Mouse (Mus musculus): ENCODE data around the gene Stx8. TPM values are rescaled to one million over a fixed set of nuclear protein-coding genes. Genes with fewer than 3 reads are reported as not detected.
A peak's percentile ranks its signal among the peaks of the same experiment; 100 is the strongest.

The Stx8 gene
- polyA plus RNA-seq, 1 experiment = 32.5 TPM

- Histone ChIP-seq H3K79me2 (ENCODE audit: control insufficient read depth, insufficient read depth) (no peaks in the 10 kb centered on the region), H3K27me3 (ENCODE audit: control insufficient read depth, insufficient read depth, insufficient read length) (no peaks in the 10 kb centered on the region), H3K4me2 (ENCODE audit: low read depth) (peak overlapping the region; percentile 8), H3K36me3 (ENCODE audit: control insufficient read depth, insufficient read depth) (no peaks in the 10 kb centered on the region), H3ac (ENCODE audit: control insufficient read depth, insufficient read length) (no peak overlapping the region), H3K4me3 (no peak overlapping the region)
- TF ChIP-seq CEBPB (IDR thresholded peaks at IDR 0.05; ENCODE audit: insufficient read depth, poor library complexity, severe bottlenecking) (no peak), POLR2A (IDR thresholded peaks at IDR 0.05; ENCODE audit: insufficient read length, low read depth) (no peak), E2F4 (IDR thresholded peaks at IDR 0.05; ENCODE audit: insufficient read depth) (no peak)
Observed at GRCm38 (mm10) chr11:67925000-67925399, 41.0 kb upstream of the Stx8 start.

GRCm38 (mm10) chr11:67926348-67927055 is 39.5 kb upstream of the Stx8 start:
- peak overlapping the region; percentile 3 for H3K4me2 ChIP-seq (ENCODE audit: low read depth)
- H3ac ChIP-seq (ENCODE audit: control insufficient read depth, insufficient read length) = no peak overlapping the region
- H3K27me3 ChIP-seq (ENCODE audit: control insufficient read depth, insufficient read depth, insufficient read length) = no peaks in the 10 kb centered on the region
- no peak overlapping the region for H3K4me3 ChIP-seq
- no peaks in the 10 kb centered on the region for H3K79me2 ChIP-seq (ENCODE audit: control insufficient read depth, insufficient read depth)
- TF ChIP-seq MYOD1 (IDR thresholded peaks at IDR 0.05; ENCODE audit: control insufficient read depth in 1 of 3, insufficient read length in 2 of 3, low read depth in 2 of 3) (peak in 1 of 3 experiments; percentile 13), CEBPB (IDR thresholded peaks at IDR 0.05; ENCODE audit: insufficient read depth, poor library complexity, severe bottlenecking) (no peak)
- no peaks in the 10 kb centered on the region for H3K36me3 ChIP-seq (ENCODE audit: control insufficient read depth, insufficient read depth)

GRCm38 (mm10) chr11:67932156-67932555 is 33.8 kb upstream of the Stx8 start:
- no peaks in the 10 kb centered on the region for H3K27me3 ChIP-seq (ENCODE audit: control insufficient read depth, insufficient read depth, insufficient read length)
- no peaks in the 10 kb centered on the region for H3K79me2 ChIP-seq (ENCODE audit: control insufficient read depth, insufficient read depth)
- H3K4me3 ChIP-seq = no peak overlapping the region
- no peak overlapping the region for H3ac ChIP-seq (ENCODE audit: control insufficient read depth, insufficient read length)
- H3K4me2 ChIP-seq (ENCODE audit: low read depth) = no peak overlapping the region
- no peaks in the 10 kb centered on the region for H3K36me3 ChIP-seq (ENCODE audit: control insufficient read depth, insufficient read depth)
- TF ChIP-seq REST (IDR thresholded peaks at IDR 0.05; ENCODE audit: insufficient read depth, insufficient read length) (no peak), USF1 (IDR thresholded peaks at IDR 0.05; ENCODE audit: low read depth) (no peak), MAX (IDR thresholded peaks at IDR 0.05; ENCODE audit: low read depth) (no peak)

GRCm38 (mm10) chr11:67948229-67948628 is 17.8 kb upstream of the Stx8 start:
- Histone ChIP-seq H3K36me3 (ENCODE audit: control insufficient read depth, insufficient read depth) (no peaks in the 10 kb centered on the region), H3K79me2 (ENCODE audit: control insufficient read depth, insufficient read depth) (no peaks in the 10 kb centered on the region), H3K4me3 (no peak overlapping the region), H3K27me3 (ENCODE audit: control insufficient read depth, insufficient read depth, insufficient read length) (no peaks in the 10 kb centered on the region), H3ac (ENCODE audit: control insufficient read depth, insufficient read length) (no peak overlapping the region), H3K4me2 (ENCODE audit: low read depth) (no peak overlapping the region)
- TF ChIP-seq MYOG (IDR thresholded peaks at IDR 0.05; ENCODE audit: control insufficient read depth in 1 of 3, insufficient read depth in 1 of 3, insufficient read length in 2 of 3, low read depth in 2 of 3) = no peak

GRCm38 (mm10) chr11:67949475-67949874 is 16.5 kb upstream of the Stx8 start:
- no peaks in the 10 kb centered on the region for H3K79me2 ChIP-seq (ENCODE audit: control insufficient read depth, insufficient read depth)
- H3K36me3 ChIP-seq (ENCODE audit: control insufficient read depth, insufficient read depth) = no peaks in the 10 kb centered on the region
- no peak for TF ChIP-seq MAX (IDR thresholded peaks at IDR 0.05; ENCODE audit: low read depth)
- TF ChIP-seq SRF (IDR thresholded peaks at IDR 0.05; ENCODE audit: control insufficient read depth, insufficient read length, low read depth) = no peak
- no peak overlapping the region for H3ac ChIP-seq (ENCODE audit: control insufficient read depth, insufficient read length)
- H3K27me3 ChIP-seq (ENCODE audit: control insufficient read depth, insufficient read depth, insufficient read length) = no peaks in the 10 kb centered on the region
- H3K4me3 ChIP-seq = no peak overlapping the region
- no peak overlapping the region for H3K4me2 ChIP-seq (ENCODE audit: low read depth)

- 0 out of 2 replicates have a peak, but pooled peaks have one; percentile 23 for TF ChIP-seq CEBPB (IDR thresholded peaks at IDR 0.05; ENCODE audit: insufficient read depth, poor library complexity, severe bottlenecking)
- no peak for TF ChIP-seq REST (IDR thresholded peaks at IDR 0.05; ENCODE audit: insufficient read depth, insufficient read length)
- TF ChIP-seq MYOG (IDR thresholded peaks at IDR 0.05; ENCODE audit: control insufficient read depth in 1 of 3, insufficient read depth in 1 of 3, insufficient read length in 2 of 3, low read depth in 2 of 3) = peak in 2 of 3 experiments; percentile 50 to 76
- TF ChIP-seq SRF (IDR thresholded peaks at IDR 0.05; ENCODE audit: control insufficient read depth, insufficient read length, low read depth) = no peak
- TF ChIP-seq MYOD1 (IDR thresholded peaks at IDR 0.05; ENCODE audit: control insufficient read depth in 1 of 3, insufficient read length in 2 of 3, low read depth in 2 of 3) = peak in 2 of 3 experiments; percentile 29 to 56
- no peak for TF ChIP-seq USF1 (IDR thresholded peaks at IDR 0.05; ENCODE audit: low read depth)
- TF ChIP-seq TCF3 (IDR thresholded peaks at IDR 0.05; ENCODE audit: insufficient read length, low read depth) = no peak
- peak; percentile 22 for TF ChIP-seq TCF12 (IDR thresholded peaks at IDR 0.05; ENCODE audit: insufficient read depth, poor library complexity, severe bottlenecking)
- no peak for TF ChIP-seq POLR2AphosphoS2 (IDR thresholded peaks at IDR 0.05; ENCODE audit: insufficient read length, low read depth)
- TF ChIP-seq MAX (IDR thresholded peaks at IDR 0.05; ENCODE audit: low read depth) = no peak
- no peak for TF ChIP-seq E2F4 (IDR thresholded peaks at IDR 0.05; ENCODE audit: insufficient read depth)
- TF ChIP-seq POLR2A (IDR thresholded peaks at IDR 0.05; ENCODE audit: insufficient read length, low read depth) = no peak
- H3K79me2 ChIP-seq (ENCODE audit: control insufficient read depth, insufficient read depth) = no peaks in the 10 kb centered on the region
- no peak overlapping the region for H3ac ChIP-seq (ENCODE audit: control insufficient read depth, insufficient read length)
- no peaks in the 10 kb centered on the region for H3K36me3 ChIP-seq (ENCODE audit: control insufficient read depth, insufficient read depth)
- peak overlapping the region; percentile 53 for H3K4me2 ChIP-seq (ENCODE audit: low read depth)
- H3K27me3 ChIP-seq (ENCODE audit: control insufficient read depth, insufficient read depth, insufficient read length) = no peaks in the 10 kb centered on the region
- peak overlapping the region; percentile 27 for H3K4me3 ChIP-seq
Observed at GRCm38 (mm10) chr11:67953604-67954003, 12.4 kb upstream of the Stx8 start.

All from myocyte (in vitro differentiated cells).